Mouse (Mus musculus) T-cell, adult 66 days (primary cell): ENCODE results near the gene Rhcg. TPM values are rescaled to one million over a fixed set of nuclear protein-coding genes. Genes with fewer than 3 reads are reported as not detected.

Experiments used
- total RNA-seq, 2 experiments: library from RNA; stranded (reverse); gene quantifications; 3 replicates in 1 of 2; 4 replicates in 1 of 2; pipeline ENCODE4 v1.2.4; 2023

Gene Rhcg
- total RNA-seq: not detected

GRCm38 (mm10) chr7:79617418-79617817, at the start of gene Rhcg:
Gene Rhcg (minus strand): TSS chr7:79617657.

GRCm38 (mm10) chr7:79659578-79660290, 42.3 kb upstream of the Rhcg start, which contains the start of gene Ticrr:
Gene Ticrr (plus strand): TSS chr7:79660196.

Other genes with a start within 250 kb of the Rhcg start
- not detected for gene Rlbp1, start 230.6 kb downstream of the Rhcg start, total RNA-seq
- gene Fanci, start 225.7 kb downstream of the Rhcg start, total RNA-seq: 1 to 10 TPM; 3.9 to 6.6 TPM
- 100 to 1,000 TPM; 138 to 150 TPM for gene Polg, start 151.3 kb downstream of the Rhcg start, total RNA-seq
- gene Ticrr, start 42.5 kb upstream of the Rhcg start, total RNA-seq: 1 to 10 TPM; 2.6 to 3.3 TPM
- gene Kif7, start 98.1 kb upstream of the Rhcg start, total RNA-seq: 1 to 10 TPM; 3.2 to 4.7 TPM
- gene Plin1, start 115.2 kb upstream of the Rhcg start, total RNA-seq: not detected
- 1 to 10 TPM; 1.2 to 1.3 TPM for gene Pex11a, start 125.5 kb upstream of the Rhcg start, total RNA-seq
- not detected for gene Wdr93, start 125.5 kb upstream of the Rhcg start, total RNA-seq
- gene Mesp1, start 176.1 kb upstream of the Rhcg start, total RNA-seq: not detected
- under 1 TPM in 1 of 2 experiments, not detected in 1; 0.30 TPM for gene Mesp2, start 193.1 kb upstream of the Rhcg start, total RNA-seq
- under 1 TPM in 1 of 2 experiments, not detected in 1; 0.35 TPM for gene Anpep, start 243.4 kb upstream of the Rhcg start, total RNA-seq